Mouse (Mus musculus): ENCODE results near the gene Dhx34. TPM values are rescaled to one million over a fixed set of nuclear protein-coding genes. Genes with fewer than 3 reads are reported as not detected.
"Not testable (repeated sequence)": the region's sequence is repeated elsewhere in the genome, so short reads cannot be mapped to it uniquely, and the experiment has no call there.

Dhx34 gene
- polyA plus RNA-seq (2012; rRNA removed), result 16.1 and 16.5 TPM in 2 replicates

DNA sequence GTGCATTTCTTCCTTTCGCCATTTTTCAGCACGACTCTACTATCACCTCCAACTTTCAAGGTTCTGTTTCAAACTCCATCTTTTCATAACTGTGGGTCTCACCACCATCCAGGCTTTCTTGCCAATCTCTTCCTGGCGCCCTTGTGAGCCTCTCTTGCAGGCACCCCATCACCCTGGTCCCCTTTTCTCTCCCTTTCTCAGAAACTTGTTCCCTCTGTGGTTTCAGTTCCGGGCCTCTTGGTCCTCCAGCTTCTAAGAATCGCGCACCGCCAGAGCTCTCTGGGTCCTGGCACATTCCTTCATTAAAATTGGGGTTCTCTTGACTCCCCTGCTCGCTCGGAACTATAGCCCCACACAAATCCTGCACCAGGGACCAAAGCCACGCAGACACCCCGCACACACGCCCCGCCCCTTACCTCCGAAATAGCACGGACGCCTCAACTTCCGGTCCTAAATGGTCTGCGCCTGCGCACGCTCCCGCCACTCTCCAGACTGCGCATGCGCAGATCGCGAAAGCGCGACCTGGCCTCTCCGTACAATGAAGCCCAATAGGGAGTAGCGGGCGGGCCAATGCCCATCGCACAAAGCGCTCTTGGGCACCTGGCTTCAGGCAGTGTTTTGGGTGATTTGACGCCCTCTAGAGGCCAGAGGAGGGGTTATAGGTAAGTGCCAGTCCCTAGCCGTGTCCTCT, at the start of gene Dhx34:
Dhx34 (minus strand) TSS at position 456 of the 691 bp plus-strand sequence.
- WGBS, result 1% methylated on average over 34 of the region's 34 CpGs
- peak; percentile 93 for DNase-seq (ENCODE audit: low read depth, low spot score)

GRCm38 (mm10) chr7:16271139-16271538, 49.3 kb upstream of the Dhx34 start:
- no peak for DNase-seq (ENCODE audit: low read depth, low spot score)
- 77% methylated on average over 1 of the region's 1 CpGs for WGBS

- WGBS, result 22% methylated on average over 7 of the region's 7 CpGs
Observed at GRCm38 (mm10) chr7:16266593-16266992, 44.8 kb upstream of the Dhx34 start.

DNA sequence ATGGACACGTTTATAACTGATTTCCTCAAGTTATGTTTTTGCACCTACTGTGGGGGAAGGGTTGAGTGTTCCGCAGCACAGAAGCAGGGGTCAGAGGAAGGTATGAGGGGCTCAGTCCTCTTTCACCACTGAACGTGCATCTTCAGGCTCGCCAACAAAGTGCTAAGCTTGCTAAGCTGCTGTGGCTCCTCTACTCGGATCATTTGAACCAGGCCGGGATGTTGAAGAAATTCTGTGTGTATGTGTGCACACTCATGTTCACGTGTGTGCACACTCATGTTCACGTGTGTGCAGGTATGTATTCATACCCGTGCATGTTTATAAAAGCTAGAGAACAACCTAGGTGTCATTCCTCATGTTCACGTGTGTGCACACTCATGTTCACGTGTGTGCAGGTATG, 44.0 kb upstream of the Dhx34 start:
- no peak for DNase-seq (ENCODE audit: low read depth, low spot score)
- 90% methylated on average over 11 of the region's 11 CpGs for WGBS

More at GRCm38 (mm10) chr7:16266593-16266992, 44.8 kb upstream of the Dhx34 start:
- DNase-seq (ENCODE audit: low read depth, low spot score), result peak; percentile 43

GRCm38 (mm10) chr7:16263843-16264242, 42.0 kb upstream of the Dhx34 start:
- 67% methylated on average over 5 of the region's 5 CpGs for WGBS
- no peak for DNase-seq (ENCODE audit: low read depth, low spot score)

GRCm38 (mm10) chr7:16263015-16263787, 41.4 kb upstream of the Dhx34 start:
- 22% methylated on average over 8 of the region's 8 CpGs for WGBS
- peak; percentile 54 for DNase-seq (ENCODE audit: low read depth, low spot score)

GRCm38 (mm10) chr7:16261097-16261496, 39.3 kb upstream of the Dhx34 start:
- WGBS, result 36% methylated on average over 1 of the region's 1 CpGs
- no peak for DNase-seq (ENCODE audit: low read depth, low spot score)

- DNase-seq (ENCODE audit: low read depth, low spot score), result no peak
Observed at GRCm38 (mm10) chr7:16259110-16259590, 37.3 kb upstream of the Dhx34 start, which contains the start of gene C5ar1. TSS of gene C5ar1 (minus strand) at chr7:16259540.

DNA sequence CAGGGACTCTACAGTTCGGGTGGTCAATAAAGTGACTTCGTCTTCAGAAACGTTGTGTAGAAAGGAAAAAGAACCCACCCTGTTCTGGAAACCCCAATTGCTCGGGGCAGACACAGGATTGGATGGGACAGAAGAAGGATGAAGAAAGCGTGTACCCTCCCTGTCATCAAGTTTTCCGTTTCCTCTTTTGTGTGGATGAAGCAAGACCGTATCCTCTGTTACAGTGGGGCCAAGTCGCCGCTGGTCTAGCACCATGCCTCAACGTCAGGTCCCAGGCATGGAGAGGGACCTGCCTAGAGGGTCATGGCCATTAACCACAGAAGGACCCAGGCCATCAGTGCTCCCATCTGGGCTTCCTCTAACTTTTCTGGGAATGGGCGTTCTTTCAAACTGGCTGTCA, 36.0 kb upstream of the Dhx34 start:
- 82% methylated on average over 11 of the region's 11 CpGs for whole genome bisulfite sequencing
- no peak for DNase-seq (ENCODE audit: low read depth, low spot score)

More at GRCm38 (mm10) chr7:16259110-16259590, 37.3 kb upstream of the Dhx34 start, which contains the start of gene C5ar1:
- 73% methylated on average over 5 of the region's 5 CpGs for WGBS

GRCm38 (mm10) chr7:16255963-16256362, 34.1 kb upstream of the Dhx34 start:
- WGBS, result 78% methylated on average over 4 of the region's 4 CpGs
- DNase-seq (ENCODE audit: low read depth, low spot score), result not testable (repeated sequence)

- 39% methylated on average over 4 of the region's 4 CpGs for WGBS
- DNase-seq (ENCODE audit: low read depth, low spot score), result no peak
Observed at GRCm38 (mm10) chr7:16254195-16254594, 32.4 kb upstream of the Dhx34 start.

DNA sequence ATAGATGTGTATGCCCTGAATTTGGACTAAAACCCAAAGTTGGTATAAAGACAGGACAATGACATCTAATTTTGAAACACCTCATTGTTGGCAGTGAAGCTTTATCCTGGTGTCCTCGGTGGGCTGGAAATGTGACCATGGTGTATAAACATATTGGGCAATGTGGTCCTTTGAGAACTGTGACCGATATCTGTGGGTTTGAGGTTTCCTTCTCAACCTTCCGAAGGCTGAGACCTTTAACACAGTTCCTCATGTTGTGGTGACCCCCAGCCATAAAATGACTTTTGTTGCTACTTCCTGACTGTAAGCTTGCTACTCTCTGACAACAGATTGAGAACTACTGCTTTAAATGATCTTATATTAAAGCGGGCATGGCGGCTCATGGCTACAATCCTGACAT, 28.9 kb upstream of the Dhx34 start:
- WGBS, result 57% methylated on average over 5 of the region's 5 CpGs
- DNase-seq (ENCODE audit: low read depth, low spot score), result no peak

GRCm38 (mm10) chr7:16245958-16246357, 24.1 kb upstream of the Dhx34 start:
- DNase-seq (ENCODE audit: low read depth, low spot score), result no peak
- 41% methylated on average over 3 of the region's 4 CpGs for WGBS

DNA sequence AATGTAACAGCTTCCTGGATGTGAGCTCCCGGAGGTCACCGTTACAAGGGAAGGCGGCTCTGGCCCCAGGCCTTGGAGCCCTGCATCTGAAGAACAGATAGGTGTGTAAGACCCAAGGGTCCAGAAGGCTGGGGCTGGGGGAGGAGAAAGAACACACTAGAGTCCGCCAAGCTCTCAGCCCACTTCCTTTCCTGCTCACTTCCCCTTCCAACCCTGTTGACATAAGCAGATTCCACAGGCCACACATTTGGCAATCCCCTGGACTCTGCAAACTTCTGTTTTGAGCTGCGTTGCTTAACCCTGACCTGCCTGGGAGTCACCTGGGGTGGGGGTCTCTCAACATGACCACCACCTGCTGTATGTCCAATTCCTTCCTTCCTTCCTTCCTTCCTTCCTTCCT, 22.2 kb upstream of the Dhx34 start, which contains the start of gene C5ar2:
C5ar2 (minus strand) TSS at position 88 of the 400 bp plus-strand sequence.
- 46% methylated on average over 5 of the region's 5 CpGs for WGBS
- no peak for DNase-seq (ENCODE audit: low read depth, low spot score)

GRCm38 (mm10) chr7:16242198-16242597, 20.4 kb upstream of the Dhx34 start:
- DNase-seq (ENCODE audit: low read depth, low spot score), result no peak
- 87% methylated on average over 6 of the region's 6 CpGs for WGBS

- 39% methylated on average over 11 of the region's 11 CpGs for WGBS
- no peak for DNase-seq (ENCODE audit: low read depth, low spot score)
Observed at GRCm38 (mm10) chr7:16241787-16242186, 19.9 kb upstream of the Dhx34 start.

DNA sequence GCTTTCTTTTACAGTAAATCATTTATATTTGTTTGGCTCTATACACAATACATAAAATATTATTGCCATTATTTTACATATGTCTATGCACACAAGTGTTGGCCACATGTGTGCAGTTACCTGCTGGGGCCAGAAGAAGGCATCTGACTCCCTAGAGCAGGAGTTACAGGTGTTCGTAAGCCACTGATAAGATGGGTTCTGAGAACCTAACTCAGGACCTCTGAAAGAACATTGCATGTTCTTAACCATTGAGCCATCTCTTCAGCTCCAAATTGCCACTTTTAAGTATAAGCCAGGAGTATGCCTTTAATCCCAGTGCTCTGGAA, 19.1 kb upstream of the Dhx34 start:
- WGBS, result 97% methylated on average over 1 of the region's 1 CpGs
- no peak for DNase-seq (ENCODE audit: low read depth, low spot score)

DNA sequence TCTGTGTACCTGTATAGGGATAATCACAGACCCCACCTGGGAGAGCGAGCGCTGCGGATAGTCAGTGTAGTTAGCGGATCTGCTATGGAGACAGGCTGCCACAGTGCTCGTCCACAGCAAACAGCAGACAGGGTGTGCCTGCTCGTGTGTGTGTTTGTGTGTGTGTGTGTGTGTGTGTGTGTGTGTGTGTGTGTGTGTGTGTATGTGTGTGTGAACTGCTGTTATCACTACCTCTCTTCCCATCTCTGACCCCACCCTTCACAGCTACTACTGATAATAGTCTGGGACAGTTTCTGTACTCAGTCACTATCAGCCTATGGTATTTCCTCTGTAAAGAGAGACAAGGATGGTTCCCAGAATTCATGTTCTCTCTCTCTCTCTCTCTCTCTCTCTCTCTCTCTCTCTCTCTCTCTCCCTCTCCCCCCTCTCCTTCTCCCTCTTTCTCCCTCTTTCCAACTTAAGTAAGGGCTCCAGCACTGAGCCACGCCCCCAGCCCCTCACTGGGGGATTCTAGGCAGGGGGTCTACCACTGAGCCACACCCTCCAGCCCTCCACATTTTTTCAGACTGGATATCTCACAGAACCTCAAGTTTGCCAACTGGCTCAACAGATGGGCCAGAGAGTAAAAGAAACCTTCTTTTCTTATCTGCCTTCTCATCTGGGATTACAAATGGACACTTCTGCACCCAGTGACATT, 18.6 kb upstream of the Dhx34 start:
- 70% methylated on average over 7 of the region's 7 CpGs for WGBS
- no peak for DNase-seq (ENCODE audit: low read depth, low spot score)

DNA sequence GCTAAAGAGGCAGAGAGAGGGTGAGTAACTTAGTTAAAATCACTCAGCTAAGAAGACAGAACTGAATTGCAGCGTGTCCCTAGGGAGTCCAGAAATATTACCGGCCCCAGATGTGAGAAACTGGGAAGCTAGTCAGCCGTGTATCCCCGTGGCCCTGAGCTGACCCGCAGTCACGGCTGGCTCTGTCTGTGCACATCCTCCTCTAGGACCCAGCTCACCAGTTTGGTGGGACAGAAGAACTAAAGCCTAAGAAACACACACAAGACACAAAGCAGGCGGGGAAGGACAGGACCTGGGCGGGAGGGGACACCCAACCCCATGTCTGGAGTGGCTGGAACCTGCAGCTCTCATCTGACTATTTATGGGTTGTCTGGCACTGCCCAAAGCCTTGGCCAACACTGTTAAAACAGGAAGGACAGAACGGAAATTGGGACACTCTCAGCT, 17.7 kb upstream of the Dhx34 start:
- DNase-seq (ENCODE audit: low read depth, low spot score), result no peak
- WGBS, result 45% methylated on average over 9 of the region's 9 CpGs

GRCm38 (mm10) chr7:16229869-16230268, 8.0 kb upstream of the Dhx34 start:
- 39% methylated on average over 5 of the region's 5 CpGs for WGBS
- DNase-seq (ENCODE audit: low read depth, low spot score), result no peak
